Mouse (Mus musculus) C2C12 (cell line): ENCODE measurements around the gene Tet3.

Source experiments
- CTCF ChIP-seq: IDR thresholded peaks from one replicate; pipeline ENCODE4 v1.5.1; 2011; ENCODE audit not compliant: control insufficient read depth, insufficient read depth, insufficient read length
- MAX ChIP-seq: IDR thresholded peaks from one replicate; pipeline ENCODE4 v1.6.1; 2011; ENCODE audit warnings: mild to moderate bottlenecking, control low read depth

DNA sequence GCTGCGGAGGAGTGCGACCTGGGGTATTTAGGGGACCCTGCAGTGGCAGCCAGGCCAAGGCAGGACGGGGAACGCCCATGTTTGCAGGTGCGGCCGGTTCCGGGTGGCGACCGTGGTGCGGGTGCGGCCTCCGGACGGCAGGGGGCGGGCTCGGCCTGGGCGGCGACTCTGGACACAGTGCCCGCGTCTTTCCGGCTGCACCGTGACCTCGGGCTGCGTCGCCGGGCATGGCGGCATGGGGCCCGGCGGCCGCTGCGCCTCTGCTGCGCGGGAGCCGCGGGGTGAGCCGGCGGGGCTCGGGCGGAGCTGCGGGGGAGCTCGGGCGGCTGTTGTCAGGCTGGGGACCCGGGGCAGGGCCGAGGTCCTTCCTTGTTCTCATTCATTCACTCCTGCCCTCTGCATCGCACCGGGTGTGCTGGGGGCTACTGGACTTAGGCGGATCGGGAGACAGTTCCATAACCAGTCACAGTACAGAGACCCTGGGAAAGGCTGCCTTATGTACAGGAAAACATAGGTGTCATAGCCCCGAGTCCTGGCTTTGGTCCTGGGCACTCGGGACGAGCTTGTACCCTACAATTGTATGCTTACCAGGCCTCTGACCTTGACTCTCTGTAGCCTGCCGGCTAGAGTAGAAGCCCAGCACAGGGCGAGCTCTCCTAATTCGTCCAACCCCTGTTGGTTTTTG is 109.5 kb downstream of the Tet3 start:
- TF ChIP-seq CTCF, result peak; percentile 100
- peak; percentile 77 for TF ChIP-seq MAX
